Mouse (Mus musculus): ENCODE data around the gene Vmn2r52. TPM values are rescaled to one million over a fixed set of nuclear protein-coding genes. Genes with fewer than 3 reads are reported as not detected.

Gene Vmn2r52
- polyA plus RNA-seq (2017; shearing (Covaris generic)) = not detected

GRCm38 (mm10) chr7:10176473-10176872 is at the start of gene Vmn2r52:
Gene Vmn2r52, minus strand, starts transcription at chr7:10176573.

GRCm38 (mm10) chr7:10105641-10106040 is 70.7 kb downstream of the Vmn2r52 start, which contains the start of gene Vmn2r51:
Gene Vmn2r51, minus strand, starts transcription at chr7:10105741.

Other genes starting within 250 kb of the Vmn2r52 start
- gene Vmn2r48, start 223.0 kb downstream of the Vmn2r52 start, polyA plus RNA-seq (2017; shearing (Covaris generic)) = not detected
- gene Vmn2r49, start 184.3 kb downstream of the Vmn2r52 start, polyA plus RNA-seq (2017; shearing (Covaris generic)) = not detected
- gene Vmn2r50, start 123.3 kb downstream of the Vmn2r52 start, polyA plus RNA-seq (2017; shearing (Covaris generic)) = not detected
- gene Vmn2r51, start 70.8 kb downstream of the Vmn2r52 start, polyA plus RNA-seq (2017; shearing (Covaris generic)) = not detected
- not detected for gene Vmn1r66, start 101.4 kb upstream of the Vmn2r52 start, polyA plus RNA-seq (2017; shearing (Covaris generic))